Mouse (Mus musculus) lung, postnatal 0 days (tissue): ENCODE measurements around the gene Arhgap21. TPM values are rescaled to one million over a fixed set of nuclear protein-coding genes. Genes with fewer than 3 reads are reported as not detected.

Experiments used
- ATAC-seq: fragments of 200-750 bp; cut with Nextera tagmentation; 2 replicates; pipeline ENCODE4 v1.8.0; 2017; ENCODE audit warnings: moderate library complexity
- DNase-seq: peaks from one replicate; pipeline ENCODE4 v3.0.0-alpha.2; 2016; ENCODE audit warnings: low spot score
- H3K27ac ChIP-seq: fragments of 300-500 bp; sonication (generic); 2 replicates; pipeline ENCODE4 v1.5.1; 2014; ENCODE audit warnings: antibody characterized with exemption, mild to moderate bottlenecking, low read length, mixed read lengths
- H3K27me3 ChIP-seq: fragments of 300-500 bp; sonication (generic); replicated peaks from 2 replicates; pipeline ENCODE4 v1.6.1; 2014; ENCODE audit warnings: low read length, mixed read lengths; ENCODE audit not compliant: insufficient read depth
- H3K36me3 ChIP-seq: fragments of 300-500 bp; sonication (generic); 2 replicates; pipeline ENCODE4 v1.6.1; 2014; ENCODE audit warnings: low read length, mixed read lengths; ENCODE audit not compliant: insufficient read depth
- H3K4me1 ChIP-seq: fragments of 300-500 bp; sonication (generic); 2 replicates; pipeline ENCODE4 v1.6.1; 2014; ENCODE audit warnings: antibody characterized with exemption, low read depth, low read length, mixed read lengths; ENCODE audit not compliant: insufficient read depth
- H3K4me2 ChIP-seq: fragments of 300-500 bp; sonication (generic); replicated peaks from 2 replicates; pipeline ENCODE4 v1.6.1; 2014; ENCODE audit warnings: low read depth, mild to moderate bottlenecking, low read length, moderate library complexity, mixed read lengths
- H3K4me3 ChIP-seq: fragments of 300-500 bp; sonication (generic); 2 replicates; pipeline ENCODE4 v1.5.1; 2014; ENCODE audit warnings: low read depth, low read length
- H3K9ac ChIP-seq: fragments of 300-500 bp; sonication (generic); replicated peaks from 2 replicates; pipeline ENCODE4 v1.6.1; 2014; ENCODE audit warnings: low read depth, mild to moderate bottlenecking
- H3K9me3 ChIP-seq: fragments of 300-500 bp; sonication (generic); 2 replicates; pipeline ENCODE4 v1.6.1; 2016; ENCODE audit warnings: low read length, mixed read lengths
- CTCF ChIP-seq: IDR thresholded peaks from 2 replicates; pipeline ENCODE4 v1.5.1; 2016; ENCODE audit warnings: antibody characterized with exemption, mild to moderate bottlenecking
- EP300 ChIP-seq: IDR thresholded peaks from 2 replicates; pipeline ENCODE4 v1.6.1; 2016; ENCODE audit warnings: antibody characterized with exemption, mild to moderate bottlenecking, control low read depth
- WGBS: fragments of 180-500 bp; shearing (Covaris S2); extraction: QIAGEN DNeasy Blood & Tissue Kit; methylation state at CpG from one replicate; pipeline ENCODE4 v1.1.7; 2014; 5-methylcytosine and 5-hydroxymethylcytosine counted together
- polyA plus RNA-seq: library from polyadenylated mRNA; unstranded; fragments of >200 nt; fragmentation: Nextera tagmentation; extraction: Ambion mirVana; gene quantifications from 2 replicates; pipeline ENCODE4 v1.2.1, GENCODE M21; 2015

Arhgap21 gene
- polyA plus RNA-seq, 1 experiment from 2014 or later = 9.9 TPM

DNA sequence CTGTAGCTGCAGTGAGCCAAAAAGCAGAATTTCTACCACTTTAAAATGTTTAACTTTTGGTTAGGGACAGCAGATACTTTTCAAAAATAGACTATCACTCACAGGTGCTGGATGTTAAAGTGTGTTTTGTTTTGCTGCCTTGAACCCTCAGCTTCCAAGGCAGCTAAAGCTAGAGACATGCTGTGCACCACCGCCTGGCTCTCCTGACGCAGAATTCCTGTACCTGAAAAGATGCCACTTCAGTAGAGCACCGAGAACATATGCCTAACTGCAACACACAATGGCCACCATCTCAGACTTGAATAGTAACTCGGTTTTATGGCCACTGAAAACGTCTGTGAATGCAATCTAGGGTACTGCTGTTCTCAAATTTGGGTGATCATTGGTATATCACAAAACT, 12.0 kb downstream of the Arhgap21 start:
- Histone ChIP-seq H3K36me3 (no peaks in the 10 kb centered on the region), H3K9ac (no peak overlapping the region), H3K27ac (no peak overlapping the region), H3K4me3 (no peak overlapping the region), H3K4me2 (no peak overlapping the region), H3K27me3 (no peaks in the 10 kb centered on the region), H3K9me3 (no peaks in the 10 kb centered on the region), H3K4me1 (peaks cover 4% of the 10 kb centered on the region; the same call in 1 of the 2 replicates)
- no peak for ATAC-seq
- TF ChIP-seq CTCF (no peak), EP300 (no peak)
- DNase-seq = no peak
- 66% methylated on average over 5 of the region's 5 CpGs for WGBS

DNA sequence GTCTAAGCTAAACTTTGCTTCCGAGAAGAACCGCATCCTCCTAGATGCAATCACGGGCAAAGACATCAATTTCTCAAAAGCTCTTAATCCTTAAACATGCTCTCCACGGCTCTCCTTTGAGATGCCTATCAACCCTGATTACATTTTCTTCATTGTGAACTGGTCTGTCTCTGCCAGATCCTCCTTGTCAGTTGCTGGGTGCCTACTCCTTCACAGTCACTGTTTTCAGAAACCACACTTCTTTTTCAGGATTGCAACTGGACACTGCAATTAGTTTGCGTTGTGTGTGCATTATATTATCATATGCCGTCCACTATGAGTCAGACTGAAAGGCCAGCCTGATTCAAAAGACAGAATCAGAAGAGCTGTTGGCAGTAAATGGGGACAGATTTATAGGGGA, 12.7 kb downstream of the Arhgap21 start:
- H3K4me3 ChIP-seq = no peak overlapping the region
- H3K9me3 ChIP-seq = no peaks in the 10 kb centered on the region
- no peaks in the 10 kb centered on the region for H3K27me3 ChIP-seq
- ATAC-seq = no peak
- TF ChIP-seq EP300 = no peak
- no peak for TF ChIP-seq CTCF
- no peaks in the 10 kb centered on the region for H3K36me3 ChIP-seq
- WGBS = 49% methylated on average over 6 of the region's 6 CpGs
- H3K4me1 ChIP-seq = peaks cover 4% of the 10 kb centered on the region; the same call in 1 of the 2 replicates
- no peak overlapping the region for H3K9ac ChIP-seq
- H3K27ac ChIP-seq = no peak overlapping the region
- DNase-seq = no peak
- H3K4me2 ChIP-seq = no peak overlapping the region

DNA sequence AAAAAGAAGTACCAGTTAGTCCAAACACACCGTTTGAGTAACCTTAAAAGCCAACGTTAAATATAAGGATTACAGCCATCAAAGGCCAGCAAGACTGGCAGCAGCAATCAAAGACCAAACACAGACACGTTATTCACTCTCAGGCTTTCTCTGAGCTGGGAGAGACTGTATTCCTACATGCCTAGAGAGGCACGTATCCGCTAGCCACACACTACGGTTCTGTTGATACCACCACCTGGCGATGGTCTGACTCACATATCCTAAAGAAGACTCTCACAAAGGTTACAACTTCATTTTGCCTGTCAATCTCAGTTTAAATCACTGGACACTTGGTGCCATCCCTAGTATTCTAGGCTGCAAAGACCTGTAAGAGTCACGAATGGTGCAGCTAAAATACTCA, 13.3 kb downstream of the Arhgap21 start:
- Histone ChIP-seq H3K9ac (no peak overlapping the region), H3K27ac (no peak overlapping the region), H3K4me1 (peaks cover 4% of the 10 kb centered on the region; the same call in 1 of the 2 replicates), H3K9me3 (no peaks in the 10 kb centered on the region), H3K4me3 (no peak overlapping the region), H3K4me2 (no peak overlapping the region), H3K27me3 (no peaks in the 10 kb centered on the region), H3K36me3 (no peaks in the 10 kb centered on the region)
- TF ChIP-seq CTCF = no peak
- TF ChIP-seq EP300 = no peak
- WGBS = 56% methylated on average over 8 of the region's 8 CpGs
- DNase-seq (no peak), ATAC-seq (no peak)

DNA sequence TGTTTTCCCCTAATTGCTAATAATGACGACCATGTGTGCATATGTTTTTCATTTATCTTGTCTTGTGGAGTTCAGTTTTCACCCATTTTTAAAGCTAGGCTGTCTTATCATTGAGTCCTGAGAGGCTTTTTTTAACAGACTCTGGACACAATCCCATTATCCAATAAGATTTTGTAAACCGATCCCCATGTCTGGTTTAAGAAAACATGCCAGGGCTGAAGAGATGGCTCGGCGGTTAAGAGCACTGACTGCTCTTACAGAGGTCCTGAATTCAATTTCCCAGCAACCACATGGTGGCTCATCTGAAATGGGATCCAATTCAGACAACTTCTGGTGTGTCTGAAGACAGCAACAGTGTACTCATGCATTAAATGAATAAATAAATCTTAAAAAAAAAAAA, 16.0 kb downstream of the Arhgap21 start:
- H3K9ac ChIP-seq = no peak overlapping the region
- no peak overlapping the region for H3K4me2 ChIP-seq
- no peak overlapping the region for H3K4me3 ChIP-seq
- no peaks in the 10 kb centered on the region for H3K27me3 ChIP-seq
- H3K9me3 ChIP-seq = no peaks in the 10 kb centered on the region
- DNase-seq = no peak
- ATAC-seq = no peak
- WGBS = 43% methylated on average over 4 of the region's 4 CpGs
- no peak for TF ChIP-seq CTCF
- no peak for TF ChIP-seq EP300
- no peaks in the 10 kb centered on the region for H3K36me3 ChIP-seq
- no peak overlapping the region for H3K27ac ChIP-seq
- H3K4me1 ChIP-seq = peaks cover 3% of the 10 kb centered on the region; the same call in 1 of the 2 replicates

DNA sequence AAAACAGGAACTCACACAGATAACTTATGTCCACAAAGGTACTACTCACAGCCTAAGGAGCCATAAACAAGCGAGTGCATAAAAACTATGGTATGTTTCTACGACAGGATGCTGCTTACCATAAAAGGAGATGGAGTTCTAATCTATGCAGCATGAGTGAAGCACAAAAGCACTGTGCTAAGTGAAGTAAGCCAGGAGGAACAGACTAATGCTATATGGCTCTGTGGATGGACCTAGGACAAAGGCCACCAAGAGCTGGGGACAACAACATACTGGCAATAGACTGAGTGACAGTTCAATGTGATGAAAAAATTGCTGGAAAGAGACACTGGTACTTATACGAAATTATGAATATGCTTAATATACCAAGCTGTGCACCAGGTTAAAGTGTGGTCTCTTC, 19.5 kb downstream of the Arhgap21 start:
- Histone ChIP-seq H3K4me2 (no peak overlapping the region), H3K4me1 (peaks cover 3% of the 10 kb centered on the region; the same call in 1 of the 2 replicates), H3K9me3 (no peaks in the 10 kb centered on the region), H3K27me3 (no peaks in the 10 kb centered on the region), H3K36me3 (no peaks in the 10 kb centered on the region), H3K9ac (no peak overlapping the region), H3K4me3 (no peak overlapping the region), H3K27ac (no peak overlapping the region)
- 73% methylated on average over 3 of the region's 3 CpGs for WGBS
- TF ChIP-seq CTCF (no peak), EP300 (no peak)
- DNase-seq (no peak), ATAC-seq (no peak)

DNA sequence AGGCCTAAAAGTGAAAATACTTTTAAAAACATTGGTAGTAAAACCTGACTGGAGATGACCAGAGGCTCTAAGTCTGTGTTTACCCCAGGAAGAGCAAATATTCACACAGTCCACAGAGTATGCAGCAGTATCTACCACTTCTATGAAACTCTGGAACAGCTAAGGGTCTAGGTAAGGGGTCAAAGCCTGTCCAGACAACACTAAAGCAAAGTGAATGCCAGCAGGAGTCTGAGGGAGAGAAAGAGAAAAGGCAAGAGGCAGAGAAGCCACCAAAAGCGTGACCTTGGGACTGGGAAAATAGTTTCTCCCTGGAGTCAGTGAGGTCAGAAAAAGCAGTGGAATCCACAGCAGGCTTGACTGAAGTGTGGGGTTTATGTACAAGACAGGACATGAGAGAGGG, 21.6 kb downstream of the Arhgap21 start:
- WGBS = 56% methylated on average over 1 of the region's 1 CpGs
- Histone ChIP-seq H3K27ac (no peak overlapping the region), H3K27me3 (no peaks in the 10 kb centered on the region), H3K36me3 (no peaks in the 10 kb centered on the region), H3K4me1 (peaks cover 14% of the 10 kb centered on the region; the same call in 1 of the 2 replicates), H3K9ac (no peak overlapping the region), H3K9me3 (no peaks in the 10 kb centered on the region), H3K4me2 (no peak overlapping the region), H3K4me3 (no peak overlapping the region)
- TF ChIP-seq EP300 (no peak), CTCF (no peak)
- ATAC-seq (no peak), DNase-seq (no peak)

DNA sequence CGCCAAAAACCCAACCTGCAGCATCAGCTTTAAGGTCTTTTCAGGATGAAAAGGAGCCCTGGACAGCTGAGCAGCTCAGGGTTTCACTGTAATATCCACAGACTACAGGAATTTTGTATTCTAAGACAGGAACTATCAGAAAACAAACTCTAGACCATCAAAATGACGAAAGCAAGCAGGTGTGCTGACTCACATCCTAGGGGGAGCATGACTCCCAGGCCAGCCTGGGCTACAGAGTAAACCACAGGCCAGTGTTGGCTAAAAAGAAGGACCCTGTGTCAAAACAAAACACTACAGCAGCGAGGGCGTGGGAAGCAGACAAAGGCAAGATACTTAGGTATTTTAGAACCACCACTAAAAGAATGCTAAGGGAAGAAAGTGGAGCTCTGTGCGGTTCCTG, 23.1 kb downstream of the Arhgap21 start:
- no peak overlapping the region for H3K4me2 ChIP-seq
- 89% methylated on average over 5 of the region's 5 CpGs for WGBS
- no peak for ATAC-seq
- H3K27me3 ChIP-seq = no peaks in the 10 kb centered on the region
- TF ChIP-seq CTCF = no peak
- TF ChIP-seq EP300 = no peak
- peaks cover 17% of the 10 kb centered on the region; the same call in 1 of the 2 replicates for H3K4me1 ChIP-seq
- no peak overlapping the region for H3K4me3 ChIP-seq
- no peak overlapping the region for H3K9ac ChIP-seq
- DNase-seq = no peak
- no peaks in the 10 kb centered on the region for H3K9me3 ChIP-seq
- no peaks in the 10 kb centered on the region for H3K36me3 ChIP-seq
- no peak overlapping the region for H3K27ac ChIP-seq
